Mouse (Mus musculus) megakaryocyte, embryonic 14.5 days (primary cell): ENCODE results near the gene Ankrd28. TPM values are rescaled to one million over a fixed set of nuclear protein-coding genes. Genes with fewer than 3 reads are reported as not detected.

ENCODE experiments used
- H3K27me3 ChIP-seq: replicated peaks from 2 replicates; pipeline ENCODE3; 2012; ENCODE audit warnings: inconsistent platforms
- H3K36me3 ChIP-seq: replicated peaks from 2 replicates; pipeline ENCODE3; 2012; ENCODE audit warnings: low read length, inconsistent platforms, mixed read lengths
- H3K4me1 ChIP-seq: 2 replicates; pipeline ENCODE4 v1.6.1; 2012; ENCODE audit warnings: inconsistent platforms
- H3K4me3 ChIP-seq: replicated peaks from 2 replicates; pipeline ENCODE3; 2012; ENCODE audit warnings: moderate library complexity, mild to moderate bottlenecking, inconsistent platforms
- H3K9me3 ChIP-seq: 2 replicates; pipeline ENCODE4 v1.6.1; 2012; ENCODE audit warnings: inconsistent platforms
- FLI1 ChIP-seq: IDR thresholded peaks from 2 replicates; pipeline ENCODE4 v1.6.1; 2012; ENCODE audit warnings: low read length, inconsistent platforms, mixed read lengths
- GATA1 ChIP-seq: IDR thresholded peaks from 3 replicates; pipeline ENCODE4 v1.6.1; 2012; ENCODE audit warnings: mixed read lengths, low read length, inconsistent platforms, borderline replicate concordance
- polyA plus RNA-seq: library from polyadenylated mRNA; stranded (reverse); fragments of >175 nt; gene quantifications from 2 replicates; pipeline ENCODE4 v1.2.3, GENCODE M21; 2012; ENCODE audit warnings: low replicate concordance; ENCODE audit not compliant: insufficient read depth

Gene Ankrd28
- polyA plus RNA-seq, 1 experiment: 4.0 TPM

- peaks cover 99% of the 10 kb centered on the region for H3K4me1 ChIP-seq
- H3K27me3 ChIP-seq: no peaks in the 10 kb centered on the region
- TF ChIP-seq GATA1 (no peak), FLI1 (no peak)
- peak overlapping the region; percentile 90 for H3K4me3 ChIP-seq
- H3K36me3 ChIP-seq: peaks cover 37% of the 10 kb centered on the region
- H3K9me3 ChIP-seq: 0 out of 2 replicates have a peak, but pooled peaks cover 3% of the 10 kb centered on the region
Measured at GRCm38 (mm10) chr14:31661671-31662554, 168.5 kb downstream of the Ankrd28 start.

GRCm38 (mm10) chr14:31660312-31661093 lies 169.9 kb downstream of the Ankrd28 start:
- Histone ChIP-seq H3K4me1 (peaks cover 98% of the 10 kb centered on the region), H3K27me3 (no peaks in the 10 kb centered on the region), H3K4me3 (no peak overlapping the region), H3K36me3 (peaks cover 23% of the 10 kb centered on the region), H3K9me3 (no peaks in the 10 kb centered on the region)
- TF ChIP-seq GATA1: no peak
- no peak for TF ChIP-seq FLI1

- H3K36me3 ChIP-seq: peaks cover 20% of the 10 kb centered on the region
- TF ChIP-seq GATA1 (no peak), FLI1 (no peak)
- peaks cover 98% of the 10 kb centered on the region for H3K4me1 ChIP-seq
- no peaks in the 10 kb centered on the region for H3K9me3 ChIP-seq
- no peak overlapping the region for H3K4me3 ChIP-seq
- no peaks in the 10 kb centered on the region for H3K27me3 ChIP-seq
Measured at GRCm38 (mm10) chr14:31659501-31660181, 170.8 kb downstream of the Ankrd28 start.

GRCm38 (mm10) chr14:31658126-31658680 lies 172.2 kb downstream of the Ankrd28 start:
- Histone ChIP-seq H3K4me1 (peaks cover 97% of the 10 kb centered on the region), H3K4me3 (no peak overlapping the region)

GRCm38 (mm10) chr14:31656857-31657645 lies 173.4 kb downstream of the Ankrd28 start:
- Histone ChIP-seq H3K9me3 (no peaks in the 10 kb centered on the region), H3K36me3 (peaks cover 30% of the 10 kb centered on the region), H3K4me3 (peak overlapping the region; percentile 74), H3K27me3 (no peaks in the 10 kb centered on the region), H3K4me1 (peaks cover 97% of the 10 kb centered on the region)
- TF ChIP-seq FLI1: no peak
- no peak for TF ChIP-seq GATA1

More at GRCm38 (mm10) chr14:31658126-31658680, 172.2 kb downstream of the Ankrd28 start:
- Histone ChIP-seq H3K36me3 (peaks cover 25% of the 10 kb centered on the region), H3K27me3 (no peaks in the 10 kb centered on the region), H3K9me3 (no peaks in the 10 kb centered on the region)
- no peak for TF ChIP-seq GATA1
- TF ChIP-seq FLI1: no peak

GRCm38 (mm10) chr14:31656386-31656785 lies 174.1 kb downstream of the Ankrd28 start:
- Histone ChIP-seq H3K27me3 (no peaks in the 10 kb centered on the region), H3K36me3 (peaks cover 31% of the 10 kb centered on the region), H3K4me1 (peaks cover 96% of the 10 kb centered on the region), H3K9me3 (no peaks in the 10 kb centered on the region), H3K4me3 (peak overlapping the region; percentile 53)
- TF ChIP-seq GATA1 (no peak), FLI1 (no peak)

GRCm38 (mm10) chr14:31655406-31655805 lies 175.0 kb downstream of the Ankrd28 start:
- H3K9me3 ChIP-seq: peaks cover 2% of the 10 kb centered on the region; the same call in 1 of the 2 replicates
- TF ChIP-seq FLI1: no peak
- TF ChIP-seq GATA1: no peak
- no peak overlapping the region for H3K4me3 ChIP-seq
- H3K36me3 ChIP-seq: peaks cover 41% of the 10 kb centered on the region
- peaks cover 94% of the 10 kb centered on the region for H3K4me1 ChIP-seq
- no peaks in the 10 kb centered on the region for H3K27me3 ChIP-seq

- Histone ChIP-seq H3K27me3 (no peaks in the 10 kb centered on the region), H3K4me1 (peaks cover 88% of the 10 kb centered on the region), H3K36me3 (peaks cover 42% of the 10 kb centered on the region), H3K9me3 (peaks cover 3% of the 10 kb centered on the region; the same call in 1 of the 2 replicates), H3K4me3 (no peak overlapping the region)
- no peak for TF ChIP-seq GATA1
- no peak for TF ChIP-seq FLI1
Measured at GRCm38 (mm10) chr14:31654816-31655215, 175.6 kb downstream of the Ankrd28 start.
